Comparison of ENCODE assay signal across 9 mouse cellular contexts in the genomic region with DNA sequence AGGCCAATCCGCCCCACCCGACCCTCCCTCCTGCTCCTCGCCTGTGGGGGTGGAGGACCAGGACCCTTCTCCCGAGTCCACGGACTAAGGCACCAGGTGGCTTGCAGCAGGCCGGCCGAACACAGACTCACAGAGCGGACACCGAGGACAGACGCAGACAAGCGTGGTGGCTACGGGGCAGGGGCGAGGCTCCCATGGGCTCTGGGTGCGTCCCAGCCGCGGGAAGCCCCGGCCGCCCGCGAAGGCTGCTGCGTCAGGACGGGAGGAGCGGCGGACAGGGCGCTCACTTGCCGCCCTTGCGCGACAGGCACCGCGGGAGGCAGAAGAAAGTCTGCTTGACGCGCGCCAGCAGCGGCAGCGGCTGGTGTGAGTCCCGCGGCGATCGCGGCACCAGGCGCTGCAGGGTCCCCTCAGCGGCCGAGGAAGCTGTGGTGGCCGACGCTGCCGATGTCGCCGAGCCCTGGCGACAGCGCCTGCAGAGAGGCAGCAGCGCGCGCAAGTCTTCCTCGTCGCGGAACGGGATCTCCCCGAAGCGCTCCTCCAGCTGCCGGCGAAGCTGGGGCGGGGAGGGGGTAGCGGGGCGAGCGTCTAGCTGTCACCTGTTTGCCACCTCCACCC. TPM values are rescaled to one million over a fixed set of nuclear protein-coding genes. Genes with fewer than 3 reads are reported as not detected.
DNase-seq lines count a peak whose midpoint lies in the region; ATAC-seq and TF ChIP-seq lines count a peak whose summit lies in the region.
"Had no signal": no experiment of that assay in that cellular context is flagged by ENCODE, and none has a peak within 500 bp of the region (broad histone marks: within the 10 kb centered on the region; RNA-seq: fewer than 3 reads in every experiment).

No protein-coding gene starts in this region.

- H3K9ac ChIP-seq in heart, adult 2 months (ENCODE audit: low read depth, low read length) = no peak overlapping the region
- peak overlapping the region; percentile 63 for H3K9ac ChIP-seq in forebrain, embryonic 13.5 days
- no peak overlapping the region for H3K9ac ChIP-seq in liver, embryonic 16.5 days (ENCODE audit: low read depth, low read length)

- H3K27ac ChIP-seq in heart, adult 2 months = no peak overlapping the region
- no peak overlapping the region for H3K27ac ChIP-seq in forebrain, embryonic 13.5 days
- no peak overlapping the region for H3K27ac ChIP-seq in liver, embryonic 16.5 days (ENCODE audit: low read length)

- no peak for TF ChIP-seq POLR2A in heart, adult 2 months (IDR thresholded peaks at IDR 0.05; ENCODE audit: insufficient read depth, low read depth, low read length)

- H3K9me3 ChIP-seq in E14TG2a.4 (ENCODE audit: low read length) = no peaks in the 10 kb centered on the region
- no peaks in the 10 kb centered on the region for H3K9me3 ChIP-seq in forebrain, embryonic 13.5 days (replicated peaks)
- no peaks in the 10 kb centered on the region for H3K9me3 ChIP-seq in liver, embryonic 16.5 days (replicated peaks; ENCODE audit: control insufficient read depth, low read length)

- WGBS in heart, adult 2 months = 2% methylated on average over 63 of the region's 65 CpGs
- WGBS in forebrain, embryonic 13.5 days = 2% methylated on average over 45 of the region's 65 CpGs
- WGBS in liver, embryonic 16.5 days (ENCODE audit: insufficient replicate concordance) = 2% methylated on average over 59 of the region's 65 CpGs

- intact Hi-C loops in heart, adult 2 months (cut with DNase I) = loop anchor here (5.0 kb wide), 1 partner anchor 36 kb away; no protein-coding TSS in a partner anchor

- peaks cover 4% of the 10 kb centered on the region; the same call in 1 of the 2 replicates for H3K27me3 ChIP-seq in heart, adult 2 months (ENCODE audit: control insufficient read depth, insufficient read depth, low read length)
- H3K27me3 ChIP-seq in E14TG2a.4 (ENCODE audit: insufficient read depth, low read length) = peaks cover 92% of the 10 kb centered on the region
- peaks cover 82% of the 10 kb centered on the region for H3K27me3 ChIP-seq in forebrain, embryonic 13.5 days
- H3K27me3 ChIP-seq in liver, embryonic 16.5 days (ENCODE audit: control insufficient read depth, insufficient read depth, low read depth, low read length) = peaks cover 47% of the 10 kb centered on the region

- H3K36me3 ChIP-seq in heart, adult 2 months (ENCODE audit: control insufficient read depth, insufficient read depth, low read length) = no peaks in the 10 kb centered on the region
- H3K36me3 ChIP-seq in E14TG2a.4 (ENCODE audit: insufficient read depth, low read length) = no peaks in the 10 kb centered on the region
- no peaks in the 10 kb centered on the region for H3K36me3 ChIP-seq in forebrain, embryonic 13.5 days (ENCODE audit: poor library complexity, severe bottlenecking)
- no peaks in the 10 kb centered on the region for H3K36me3 ChIP-seq in liver, embryonic 16.5 days (ENCODE audit: control insufficient read depth, insufficient read depth)

- no peak for DNase-seq in heart, adult 2 months
- no peak for DNase-seq in heart, postnatal 4 days
- DNase-seq in Muller cell, postnatal 12 days (ENCODE audit: inconsistent ontology term) = no peak
- no peak for DNase-seq in ovary, postnatal 10 days (ENCODE audit: low spot score)

- no peaks in the 10 kb centered on the region for H3K4me1 ChIP-seq in heart, adult 2 months (ENCODE audit: control insufficient read depth, insufficient read depth, low read length)
- peaks cover 19% of the 10 kb centered on the region for H3K4me1 ChIP-seq in E14TG2a.4 (replicated peaks; ENCODE audit: low read depth, low read length)
- peaks cover 14% of the 10 kb centered on the region for H3K4me1 ChIP-seq in forebrain, embryonic 13.5 days
- H3K4me1 ChIP-seq in liver, embryonic 16.5 days (ENCODE audit: control insufficient read depth, low read depth, low read length) = no peaks in the 10 kb centered on the region; the same call in 1 of the 2 replicates

- TF ChIP-seq CTCF in heart, adult 2 months (IDR thresholded peaks at IDR 0.05) = no peak
- TF ChIP-seq CTCF in E14TG2a.4 (conservative IDR thresholded peaks at IDR 0.05; ENCODE audit: low read length) = no peak

- H3K79me2 ChIP-seq in heart, adult 2 months (replicated peaks; ENCODE audit: control insufficient read depth, insufficient read depth, low read length) = no peaks in the 10 kb centered on the region

- peak overlapping the region; percentile 83 for H3K4me2 ChIP-seq in forebrain, embryonic 13.5 days
- 0 out of 2 replicates have a peak overlapping the region, but pooled peaks have one; percentile 12 for H3K4me2 ChIP-seq in liver, embryonic 16.5 days (ENCODE audit: low read depth, low read length)

- ATAC-seq in forebrain, embryonic 13.5 days = peak; percentile 36; the same call in 1 of the 2 replicates
- ATAC-seq in liver, embryonic 16.5 days (ENCODE audit: low read depth) = no peak
- no peak for ATAC-seq in activated CD4-positive, CD25-positive, alpha-beta regulatory T cell, adult 4 months

- peak overlapping the region; percentile 28 for H3K4me3 ChIP-seq in heart, adult 2 months
- peak overlapping the region; percentile 74 for H3K4me3 ChIP-seq in E14TG2a.4 (replicated peaks; ENCODE audit: low read length)
- peak overlapping the region; percentile 46 for H3K4me3 ChIP-seq in forebrain, embryonic 13.5 days
- H3K4me3 ChIP-seq in liver, embryonic 16.5 days (ENCODE audit: low read depth, low read length) = peak overlapping the region; percentile 20

- TF ChIP-seq EP300 in heart, adult 2 months (IDR thresholded peaks at IDR 0.05; ENCODE audit: insufficient read depth, low read depth, low read length) = no peak

RNA-seq across cellular contexts. Expression of a gene that starts 8.5 kb away (rescaled TPM):
- total RNA-seq in heart, adult 2 months (2021) = not detected
- polyA plus RNA-seq in heart, adult 2 months (2012; rRNA removed) = 0.25 and 0.26 TPM in 2 replicates
- total RNA-seq in heart, postnatal 4 days (2021) = under 1 TPM; 0.10 to 0.41 TPM
- 2.5 and 4.1 TPM in 2 replicates for polyA plus RNA-seq in forebrain, embryonic 13.5 days (2015; fragmentation: Nextera tagmentation; extraction: Ambion mirVana)
- polyA plus RNA-seq in liver, embryonic 16.5 days (2015; fragmentation: Nextera tagmentation; extraction: Ambion mirVana) = not detected in 2 replicates
- polyA plus RNA-seq in activated CD4-positive, CD25-positive, alpha-beta regulatory T cell, adult 4 months (2017; shearing (Covaris generic)) = not detected
- total RNA-seq: liver, adult 2 months had no signal
- polyA plus RNA-seq: liver, adult 2 months had no signal

RNA-seq across cellular contexts. Expression of a gene that starts 10.0 kb away (rescaled TPM):
- total RNA-seq in heart, adult 2 months (2021) = 1 to 10 TPM; 1.7 to 3.5 TPM
- 9.0 and 10.5 TPM in 2 replicates for polyA plus RNA-seq in heart, adult 2 months (2012; rRNA removed)
- total RNA-seq in heart, postnatal 4 days (2021) = 10 to 100 TPM in 1 of 2 experiments, 1 to 10 TPM in 1; 8.1 to 10.6 TPM
- 2.7 and 2.9 TPM in 2 replicates for polyA plus RNA-seq in forebrain, embryonic 13.5 days (2015; fragmentation: Nextera tagmentation; extraction: Ambion mirVana)
- 0.21 and 0.35 TPM in 2 replicates for polyA plus RNA-seq in liver, embryonic 16.5 days (2015; fragmentation: Nextera tagmentation; extraction: Ambion mirVana)
- not detected for polyA plus RNA-seq in activated CD4-positive, CD25-positive, alpha-beta regulatory T cell, adult 4 months (2017; shearing (Covaris generic))
- total RNA-seq: liver, adult 2 months had no signal

RNA-seq across cellular contexts. Expression of a gene that starts 19.3 kb away (rescaled TPM):
- not detected for total RNA-seq in heart, adult 2 months (2021)
- polyA plus RNA-seq in heart, adult 2 months (2012; rRNA removed) = 0.61 TPM in 1 of 2 replicates, not detected in the other
- not detected for total RNA-seq in heart, postnatal 4 days (2021)
- polyA plus RNA-seq in forebrain, embryonic 13.5 days (2015; fragmentation: Nextera tagmentation; extraction: Ambion mirVana) = 1.7 and 1.8 TPM in 2 replicates
- 0.09 and 0.13 TPM in 2 replicates for polyA plus RNA-seq in liver, embryonic 16.5 days (2015; fragmentation: Nextera tagmentation; extraction: Ambion mirVana)
- 1 to 10 TPM; 1.2 to 1.3 TPM for polyA plus RNA-seq in activated CD4-positive, CD25-positive, alpha-beta regulatory T cell, adult 4 months (2017; shearing (Covaris generic))
- total RNA-seq: liver, adult 2 months had no signal

RNA-seq across cellular contexts. Expression of a gene that starts 31.9 kb away (rescaled TPM):
- total RNA-seq in heart, adult 2 months (2021) = under 1 TPM; 0.08 to 0.09 TPM
- polyA plus RNA-seq in heart, adult 2 months (2012; rRNA removed) = 0.18 and 0.29 TPM in 2 replicates
- total RNA-seq in heart, postnatal 4 days (2021) = under 1 TPM; 0.26 to 0.38 TPM
- not detected in 2 replicates for polyA plus RNA-seq in forebrain, embryonic 13.5 days (2015; fragmentation: Nextera tagmentation; extraction: Ambion mirVana)
- polyA plus RNA-seq in liver, embryonic 16.5 days (2015; fragmentation: Nextera tagmentation; extraction: Ambion mirVana) = 0.13 and 0.24 TPM in 2 replicates
- not detected for polyA plus RNA-seq in activated CD4-positive, CD25-positive, alpha-beta regulatory T cell, adult 4 months (2017; shearing (Covaris generic))
- polyA plus RNA-seq: liver, adult 2 months had no signal

Comparison
In these comparisons a context has a peak if more than half of its experiments do, and no peak if none do; other contexts are left out.
1. H3K4me3 ChIP-seq: peak in every context shown above with its lines; median percentile 74 in E14TG2a.4; 46 in forebrain, embryonic 13.5 days; 28 in heart, adult 2 months; 20 in liver, embryonic 16.5 days.